Mouse (Mus musculus) gonadal fat pad, adult 2 months (tissue): Measurements from ENCODE around the gene Gpr55. TPM values are rescaled to one million over a fixed set of nuclear protein-coding genes. Genes with fewer than 3 reads are reported as not detected.

ENCODE experiments used
- polyA plus RNA-seq: library from polyadenylated mRNA; depleted of rRNA; stranded (reverse); fragments of >200 nt; gene quantifications from 2 replicates; pipeline ENCODE4 v1.2.3, GENCODE M21; 2012; rRNA removed

Gene Gpr55
- polyA plus RNA-seq, 1 experiment: 0.07 TPM

Other genes with a start within 250 kb of the Gpr55 start
- gene A630001G21Rik, start 182.4 kb downstream of the Gpr55 start, polyA plus RNA-seq: 1.2 and 1.6 TPM in 2 replicates
- gene Cab39, start 167.6 kb downstream of the Gpr55 start, polyA plus RNA-seq: 52.5 and 61.4 TPM in 2 replicates
- gene Itm2c, start 66.7 kb downstream of the Gpr55 start, polyA plus RNA-seq: 350 and 546 TPM in 2 replicates
- 0.58 and 2.1 TPM in 2 replicates for gene 4933407L21Rik, start 32.5 kb downstream of the Gpr55 start, polyA plus RNA-seq
- 18.5 and 30.4 TPM in 2 replicates for gene Spata3, start 55.8 kb upstream of the Gpr55 start, polyA plus RNA-seq
- gene 2810459M11Rik, start 84.9 kb upstream of the Gpr55 start, polyA plus RNA-seq: 37.5 and 48.4 TPM in 2 replicates
- 79.7 and 84.6 TPM in 2 replicates for gene Psmd1, start 103.4 kb upstream of the Gpr55 start, polyA plus RNA-seq
- 0.24 and 0.30 TPM in 2 replicates for gene Htr2b, start 151.0 kb upstream of the Gpr55 start, polyA plus RNA-seq
- 0.38 TPM in 1 of 2 replicates, not detected in the other for gene Gm21972, start 172.6 kb upstream of the Gpr55 start, polyA plus RNA-seq
- 8.3 TPM in 2 replicates for gene Armc9, start 193.8 kb upstream of the Gpr55 start, polyA plus RNA-seq